Mouse (Mus musculus): ENCODE data around the gene Use1. TPM values are rescaled to one million over a fixed set of nuclear protein-coding genes. Genes with fewer than 3 reads are reported as not detected.

Use1 gene
- polyA plus RNA-seq, 1 experiment from 2014 or later = 98.4 TPM

- peaks cover 17% of the 10 kb centered on the region; the same call in 1 of the 2 replicates for H3K36me3 ChIP-seq (ENCODE audit: control insufficient read depth, insufficient read depth)
- no peak for ATAC-seq
- H3K27ac ChIP-seq (ENCODE audit: low read depth, low read length) = peak overlapping the region; percentile 99
- H3K4me2 ChIP-seq (replicated peaks; ENCODE audit: low read depth) = peak overlapping the region; percentile 91
- peaks cover 26% of the 10 kb centered on the region for H3K4me1 ChIP-seq (replicated peaks; ENCODE audit: control insufficient read depth, insufficient read depth, low read length)
- H3K4me3 ChIP-seq (ENCODE audit: low read depth, low read length) = peak overlapping the region; percentile 94
- peak overlapping the region; percentile 92 for H3K9ac ChIP-seq (ENCODE audit: low read depth, low read length)
- no peaks in the 10 kb centered on the region for H3K9me3 ChIP-seq (ENCODE audit: control insufficient read depth)
- no peak; the same call in 1 of the 2 replicates for TF ChIP-seq CTCF (IDR thresholded peaks at IDR 0.05; ENCODE audit: low read depth)
- under 1% methylated on average over 72 of the region's 72 CpGs for WGBS
- H3K27me3 ChIP-seq (replicated peaks; ENCODE audit: control insufficient read depth, insufficient read depth, low read length) = no peaks in the 10 kb centered on the region
Measured at GRCm38 (mm10) chr8:71380178-71381171, 13.8 kb downstream of the Use1 start.

- H3K27ac ChIP-seq (ENCODE audit: low read depth, low read length) = peak within 1 kb of the TSS; percentile 99
- H3K27me3 ChIP-seq (replicated peaks; ENCODE audit: control insufficient read depth, insufficient read depth, low read length) = no peaks in the 10 kb centered on the region
- H3K36me3 ChIP-seq (ENCODE audit: control insufficient read depth, insufficient read depth) = peaks cover 13% of the 10 kb centered on the region; the same call in 1 of the 2 replicates
- WGBS = under 1% methylated on average over 62 of the region's 89 CpGs
- H3K4me2 ChIP-seq (replicated peaks; ENCODE audit: low read depth) = peak within 1 kb of the TSS; percentile 91
- H3K4me1 ChIP-seq (replicated peaks; ENCODE audit: control insufficient read depth, insufficient read depth, low read length) = peaks cover 17% of the 10 kb centered on the region
- peak; percentile 45 for ATAC-seq
- H3K9ac ChIP-seq (ENCODE audit: low read depth, low read length) = peak within 1 kb of the TSS; percentile 92
- no peak for TF ChIP-seq CTCF (IDR thresholded peaks at IDR 0.05; ENCODE audit: low read depth)
- H3K4me3 ChIP-seq (ENCODE audit: low read depth, low read length) = peak within 1 kb of the TSS; percentile 94
- H3K9me3 ChIP-seq (ENCODE audit: control insufficient read depth) = no peaks in the 10 kb centered on the region
Measured at GRCm38 (mm10) chr8:71381421-71381970, 14.8 kb downstream of the Use1 start, which contains the start of gene Nr2f6. TSS of gene Nr2f6 (minus strand) at chr8:71381960.

GRCm38 (mm10) chr8:71381971-71382961 is 15.6 kb downstream of the Use1 start:
- Histone ChIP-seq H3K4me3 (ENCODE audit: low read depth, low read length) (peak overlapping the region; percentile 94), H3K4me1 (replicated peaks; ENCODE audit: control insufficient read depth, insufficient read depth, low read length) (peaks cover 17% of the 10 kb centered on the region), H3K27ac (ENCODE audit: low read depth, low read length) (peak overlapping the region; percentile 99), H3K36me3 (ENCODE audit: control insufficient read depth, insufficient read depth) (peaks cover 11% of the 10 kb centered on the region; the same call in 1 of the 2 replicates), H3K9ac (ENCODE audit: low read depth, low read length) (peak overlapping the region; percentile 92), H3K9me3 (ENCODE audit: control insufficient read depth) (no peaks in the 10 kb centered on the region), H3K27me3 (replicated peaks; ENCODE audit: control insufficient read depth, insufficient read depth, low read length) (no peaks in the 10 kb centered on the region), H3K4me2 (replicated peaks; ENCODE audit: low read depth) (peak overlapping the region; percentile 91)
- WGBS = 1% methylated on average over 61 of the region's 80 CpGs
- TF ChIP-seq CTCF (IDR thresholded peaks at IDR 0.05; ENCODE audit: low read depth) = no peak
- peak; percentile 83 for ATAC-seq

- Histone ChIP-seq H3K4me2 (replicated peaks; ENCODE audit: low read depth) (0 out of 2 replicates have a peak overlapping the region, but pooled peaks have one; percentile 9), H3K27me3 (replicated peaks; ENCODE audit: control insufficient read depth, insufficient read depth, low read length) (no peaks in the 10 kb centered on the region), H3K36me3 (ENCODE audit: control insufficient read depth, insufficient read depth) (0 out of 2 replicates have a peak, but pooled peaks cover 4% of the 10 kb centered on the region), H3K27ac (ENCODE audit: low read depth, low read length) (peak overlapping the region; percentile 99), H3K4me3 (ENCODE audit: low read depth, low read length) (no peak overlapping the region), H3K9me3 (ENCODE audit: control insufficient read depth) (no peaks in the 10 kb centered on the region), H3K9ac (ENCODE audit: low read depth, low read length) (0 out of 2 replicates have a peak overlapping the region, but pooled peaks have one; percentile 31), H3K4me1 (replicated peaks; ENCODE audit: control insufficient read depth, insufficient read depth, low read length) (peaks cover 17% of the 10 kb centered on the region)
- ATAC-seq = no peak
- WGBS = 24% methylated on average over 12 of the region's 12 CpGs
- no peak for TF ChIP-seq CTCF (IDR thresholded peaks at IDR 0.05; ENCODE audit: low read depth)
Measured at GRCm38 (mm10) chr8:71383396-71383795, 16.7 kb downstream of the Use1 start.

- H3K27ac ChIP-seq (ENCODE audit: low read depth, low read length) = peak overlapping the region; percentile 99
- 0 out of 2 replicates have a peak overlapping the region, but pooled peaks have one; percentile 31 for H3K9ac ChIP-seq (ENCODE audit: low read depth, low read length)
- peaks cover 13% of the 10 kb centered on the region for H3K4me1 ChIP-seq (replicated peaks; ENCODE audit: control insufficient read depth, insufficient read depth, low read length)
- no peaks in the 10 kb centered on the region for H3K27me3 ChIP-seq (replicated peaks; ENCODE audit: control insufficient read depth, insufficient read depth, low read length)
- H3K9me3 ChIP-seq (ENCODE audit: control insufficient read depth) = no peaks in the 10 kb centered on the region
- no peak overlapping the region for H3K4me2 ChIP-seq (replicated peaks; ENCODE audit: low read depth)
- H3K36me3 ChIP-seq (ENCODE audit: control insufficient read depth, insufficient read depth) = 0 out of 2 replicates have a peak, but pooled peaks cover 1% of the 10 kb centered on the region
- no peak for ATAC-seq
- TF ChIP-seq CTCF (IDR thresholded peaks at IDR 0.05; ENCODE audit: low read depth) = no peak
- H3K4me3 ChIP-seq (ENCODE audit: low read depth, low read length) = no peak overlapping the region
- WGBS = 30% methylated on average over 3 of the region's 3 CpGs
Measured at GRCm38 (mm10) chr8:71383860-71384259, 17.2 kb downstream of the Use1 start.

Measured in intestine, postnatal 0 days (tissue).